Comparison of ENCODE assay signal across 23 mouse cellular contexts in genomic region chr11:80136786-80137185, GRCm38 (mm10). TPM values are rescaled to one million over a fixed set of nuclear protein-coding genes. Genes with fewer than 3 reads are reported as not detected.
DNase-seq lines count a peak whose midpoint lies in the region; ATAC-seq and TF ChIP-seq lines count a peak whose summit lies in the region.
"Had no signal": no experiment of that assay in that cellular context is flagged by ENCODE, and none has a peak within 500 bp of the region (broad histone marks: within the 10 kb centered on the region; RNA-seq: fewer than 3 reads in every experiment).

No protein-coding gene starts in this region.

- H3K27ac ChIP-seq in thymus, adult 2 months (ENCODE audit: control insufficient read depth, insufficient read depth, low read length): peak overlapping the region; percentile 81
- H3K27ac ChIP-seq in midbrain, embryonic 16.5 days (ENCODE audit: low read length): no peak overlapping the region
- H3K27ac ChIP-seq: embryonic facial prominence, embryonic 13.5 days; hindbrain, embryonic 13.5 days; limb, embryonic 15.5 days; liver, embryonic 15.5 days; midbrain, embryonic 12.5 days; neural tube, embryonic 12.5 days had no signal

- no peaks in the 10 kb centered on the region for H3K9me3 ChIP-seq in midbrain, embryonic 16.5 days (replicated peaks; ENCODE audit: control insufficient read depth, low read length, poor library complexity, severe bottlenecking)
- H3K9me3 ChIP-seq: embryonic facial prominence, embryonic 13.5 days; heart, embryonic 12.5 days; hindbrain, embryonic 13.5 days; limb, embryonic 15.5 days; liver, embryonic 15.5 days; midbrain, embryonic 12.5 days; neural tube, embryonic 12.5 days had no signal

- 94% methylated on average over 13 of the region's 13 CpGs for WGBS in thymus, adult 2 months
- 91% methylated on average over 13 of the region's 13 CpGs for WGBS in midbrain, embryonic 16.5 days

- TF ChIP-seq CTCF in thymus, adult 2 months (IDR thresholded peaks at IDR 0.05; ENCODE audit: borderline replicate concordance, control insufficient read depth, extremely low read depth, insufficient read depth, low read length, poor library complexity): no peak

- peak; percentile 35 to 51 for DNase-seq in adrenal gland, postnatal 36 days
- no peak for DNase-seq in adrenal gland, adult 8-10 months
- no peak for DNase-seq in thymus, adult 2 months
- no peak for DNase-seq in thymus, adult 18-20 months
- peak; percentile 36 for DNase-seq in NIH3T3 (ENCODE audit: low read depth)
- no peak for DNase-seq in embryo, embryonic 11 days
- DNase-seq: cerebellum, postnatal 10 days; forebrain, postnatal 0 days; heart, postnatal 14 days; kidney, adult 2 months; kidney, postnatal 10 days; right cerebral cortex, adult 18-20 months had no signal

- no peak for TF ChIP-seq POLR2A in thymus, adult 2 months (IDR thresholded peaks at IDR 0.05; ENCODE audit: control insufficient read depth, extremely low read depth, insufficient read depth, low read length, poor library complexity)

- ATAC-seq in midbrain, embryonic 16.5 days: no peak
- ATAC-seq: forebrain, postnatal 0 days; inflammation-experienced regulatory T-cells, adult 6 months; lung, postnatal 0 days had no signal

- no peaks in the 10 kb centered on the region for H3K27me3 ChIP-seq in thymus, adult 2 months (ENCODE audit: control insufficient read depth, insufficient read depth, low read length)
- H3K27me3 ChIP-seq in midbrain, embryonic 16.5 days (ENCODE audit: control insufficient read depth, insufficient read depth, low read depth, low read length): no peaks in the 10 kb centered on the region
- H3K27me3 ChIP-seq: embryonic facial prominence, embryonic 13.5 days; heart, embryonic 12.5 days; hindbrain, embryonic 13.5 days; limb, embryonic 15.5 days; liver, embryonic 15.5 days; midbrain, embryonic 12.5 days; neural tube, embryonic 12.5 days had no signal

- no peak overlapping the region for H3K4me3 ChIP-seq in thymus, adult 2 months (ENCODE audit: control insufficient read depth, insufficient read depth, low read length)
- H3K4me3 ChIP-seq in midbrain, embryonic 16.5 days (ENCODE audit: low read depth, low read length): no peak overlapping the region
- H3K4me3 ChIP-seq: embryonic facial prominence, embryonic 13.5 days; heart, embryonic 12.5 days; hindbrain, embryonic 13.5 days; limb, embryonic 15.5 days; liver, embryonic 15.5 days; midbrain, embryonic 12.5 days; neural tube, embryonic 12.5 days had no signal

- H3K9ac ChIP-seq in midbrain, embryonic 16.5 days (ENCODE audit: low read depth, low read length): no peak overlapping the region
- H3K9ac ChIP-seq: embryonic facial prominence, embryonic 13.5 days; forebrain, postnatal 0 days; heart, embryonic 12.5 days; hindbrain, embryonic 13.5 days; limb, embryonic 15.5 days; liver, embryonic 15.5 days; midbrain, embryonic 12.5 days; neural tube, embryonic 12.5 days had no signal

- peaks cover 23% of the 10 kb centered on the region; the same call in 1 of the 2 replicates for H3K36me3 ChIP-seq in thymus, adult 2 months (ENCODE audit: control insufficient read depth, insufficient read depth, low read length)
- H3K36me3 ChIP-seq in midbrain, embryonic 16.5 days (ENCODE audit: control insufficient read depth, insufficient read depth, low read length): peaks cover 16% of the 10 kb centered on the region; the same call in 1 of the 2 replicates

- H3K4me1 ChIP-seq in thymus, adult 2 months (replicated peaks; ENCODE audit: control insufficient read depth, insufficient read depth, low read length): peaks cover 19% of the 10 kb centered on the region
- H3K4me1 ChIP-seq in midbrain, embryonic 16.5 days (ENCODE audit: control insufficient read depth, insufficient read depth, low read length): peaks cover 8% of the 10 kb centered on the region
- H3K4me1 ChIP-seq: embryonic facial prominence, embryonic 13.5 days had no signal

- H3K4me2 ChIP-seq in midbrain, embryonic 16.5 days (ENCODE audit: low read length): no peak overlapping the region
- H3K4me2 ChIP-seq: embryonic facial prominence, embryonic 13.5 days; heart, embryonic 12.5 days; hindbrain, embryonic 13.5 days; limb, embryonic 15.5 days; liver, embryonic 15.5 days; midbrain, embryonic 12.5 days; neural tube, embryonic 12.5 days had no signal

RNA-seq across cellular contexts. Expression of gene Tefm, which starts 5.2 kb away (rescaled TPM):
- total RNA-seq in adrenal gland, postnatal 36 days (2021): 10 to 100 TPM; 11.0 to 19.0 TPM
- 10 to 100 TPM; 15.5 to 23.6 (median 17.5) TPM for total RNA-seq in adrenal gland, adult 8-10 months (2022)
- 5.1 and 6.8 TPM in 2 replicates for polyA plus RNA-seq in thymus, adult 2 months (2012; rRNA removed)
- polyA plus RNA-seq in midbrain, embryonic 16.5 days (2015; fragmentation: Nextera tagmentation; extraction: Ambion mirVana): 22.2 and 22.4 TPM in 2 replicates

RNA-seq across cellular contexts. Expression of gene Adap2, which starts 17.1 kb away (rescaled TPM):
- 10 to 100 TPM in 1 of 2 experiments, 1 to 10 TPM in 1; 9.6 to 10.3 TPM for total RNA-seq in adrenal gland, postnatal 36 days (2021)
- 10 to 100 TPM in 2 of 4 experiments, 1 to 10 TPM in 2; 7.0 to 19.5 (median 13.3) TPM for total RNA-seq in adrenal gland, adult 8-10 months (2022)
- 4.5 and 5.1 TPM in 2 replicates for polyA plus RNA-seq in thymus, adult 2 months (2012; rRNA removed)
- 3.4 and 4.2 TPM in 2 replicates for polyA plus RNA-seq in midbrain, embryonic 16.5 days (2015; fragmentation: Nextera tagmentation; extraction: Ambion mirVana)
- total RNA-seq: MEL had no signal

RNA-seq across cellular contexts. Expression of gene Rnf135, which starts 46.9 kb away (rescaled TPM):
- 10 to 100 TPM in 1 of 2 experiments, 1 to 10 TPM in 1; 6.9 to 13.3 TPM for total RNA-seq in adrenal gland, postnatal 36 days (2021)
- total RNA-seq in adrenal gland, adult 8-10 months (2022): 10 to 100 TPM; 13.4 to 16.8 (median 13.7) TPM
- polyA plus RNA-seq in thymus, adult 2 months (2012; rRNA removed): 4.3 and 4.9 TPM in 2 replicates
- polyA plus RNA-seq in midbrain, embryonic 16.5 days (2015; fragmentation: Nextera tagmentation; extraction: Ambion mirVana): 3.0 and 3.6 TPM in 2 replicates

RNA-seq across cellular contexts. Expression of gene Atad5, which starts 47.6 kb away (rescaled TPM):
- total RNA-seq in adrenal gland, postnatal 36 days (2021): 1 to 10 TPM; 2.2 to 2.3 TPM
- total RNA-seq in adrenal gland, adult 8-10 months (2022): 1 to 10 TPM; 2.1 to 3.9 (median 2.8) TPM
- polyA plus RNA-seq in thymus, adult 2 months (2012; rRNA removed): 3.6 and 5.1 TPM in 2 replicates
- 4.3 and 5.1 TPM in 2 replicates for polyA plus RNA-seq in midbrain, embryonic 16.5 days (2015; fragmentation: Nextera tagmentation; extraction: Ambion mirVana)

RNA-seq across cellular contexts. Expression of gene Crlf3, which starts 56.0 kb away (rescaled TPM):
- total RNA-seq in adrenal gland, postnatal 36 days (2021): 10 to 100 TPM; 15.6 to 15.8 TPM
- 10 to 100 TPM; 15.7 to 30.6 (median 22.2) TPM for total RNA-seq in adrenal gland, adult 8-10 months (2022)
- 65.0 and 65.3 TPM in 2 replicates for polyA plus RNA-seq in thymus, adult 2 months (2012; rRNA removed)
- 10.4 and 12.7 TPM in 2 replicates for polyA plus RNA-seq in midbrain, embryonic 16.5 days (2015; fragmentation: Nextera tagmentation; extraction: Ambion mirVana)

Comparison
In these comparisons a context has a peak if more than half of its experiments do, and no peak if none do; other contexts are left out.
1. DNase-seq: peak in adrenal gland, postnatal 36 days (2 of 2) and NIH3T3 (single experiment); none in adrenal gland, adult 8-10 months (single experiment), thymus, adult 2 months (single experiment), thymus, adult 18-20 months (0 of 2) and embryo, embryonic 11 days (single experiment).